Mouse (Mus musculus) forebrain, embryonic 10.5 days (tissue): Measurements from ENCODE around the gene Umod. TPM values are rescaled to one million over a fixed set of nuclear protein-coding genes. Genes with fewer than 3 reads are reported as not detected.
A peak's percentile ranks its signal among the peaks of the same experiment; 100 is the strongest.

Experiments used
- DNase-seq: peaks from one replicate; pipeline ENCODE4 v3.0.0-alpha.2; 2017; ENCODE audit warnings: low spot score; ENCODE audit errors: extremely low spot score
- H3K27ac ChIP-seq: fragments of 300-500 bp; sonication (generic); 2 replicates; pipeline ENCODE4 v1.5.1; 2016; ENCODE audit warnings: mild to moderate bottlenecking
- H3K27me3 ChIP-seq: fragments of 300-500 bp; sonication (generic); 2 replicates; pipeline ENCODE4 v1.6.1; 2016; ENCODE audit warnings: mild to moderate bottlenecking; ENCODE audit not compliant: poor library complexity, severe bottlenecking
- H3K36me3 ChIP-seq: fragments of 300-500 bp; sonication (generic); replicated peaks from 2 replicates; pipeline ENCODE4 v1.6.1; 2016; ENCODE audit warnings: mild to moderate bottlenecking, moderate library complexity
- H3K4me1 ChIP-seq: fragments of 300-500 bp; sonication (generic); 2 replicates; pipeline ENCODE4 v1.6.1; 2016
- H3K4me3 ChIP-seq: fragments of 300-500 bp; sonication (generic); 2 replicates; pipeline ENCODE4 v1.5.1; 2016; ENCODE audit warnings: mild to moderate bottlenecking, moderate library complexity
- H3K9me3 ChIP-seq: fragments of 300-500 bp; sonication (generic); 2 replicates; pipeline ENCODE4 v1.6.1; 2016; ENCODE audit warnings: mild to moderate bottlenecking, moderate library complexity
- WGBS: fragments of 180-500 bp; shearing (Covaris S2); methylation state at CpG from one replicate; pipeline ENCODE4 v1.1.7; 2016; 5-methylcytosine and 5-hydroxymethylcytosine counted together
- polyA plus RNA-seq: library from polyadenylated mRNA; unstranded; fragments of >200 nt; fragmentation: Nextera tagmentation; extraction: Ambion mirVana; gene quantifications from 2 replicates; pipeline ENCODE4 v1.2.1, GENCODE M21; 2016

Umod gene
- polyA plus RNA-seq, 1 experiment from 2014 or later = not detected

DNA sequence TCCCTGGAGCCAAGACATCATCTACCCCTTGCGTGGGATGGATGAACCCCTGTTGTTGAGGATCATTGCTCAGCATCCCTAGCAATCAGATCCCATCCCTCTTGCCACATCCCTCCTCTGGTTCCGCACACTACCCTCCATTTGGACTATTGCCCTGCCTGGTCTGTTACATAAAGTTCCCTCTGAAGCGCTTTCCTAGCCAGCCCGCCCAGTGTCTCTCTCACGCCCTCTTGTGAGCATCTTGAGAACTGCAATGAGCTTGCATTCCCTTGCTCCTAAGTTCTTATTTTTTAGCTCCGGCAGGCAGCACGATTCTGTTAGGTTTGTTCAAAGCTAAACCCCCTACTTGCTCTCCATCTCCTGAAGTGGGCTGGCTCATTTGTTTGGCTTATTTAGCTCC is 34.0 kb upstream of the Umod start:
- no peaks in the 10 kb centered on the region for H3K4me1 ChIP-seq
- 39% methylated on average over 7 of the region's 7 CpGs for WGBS

DNA sequence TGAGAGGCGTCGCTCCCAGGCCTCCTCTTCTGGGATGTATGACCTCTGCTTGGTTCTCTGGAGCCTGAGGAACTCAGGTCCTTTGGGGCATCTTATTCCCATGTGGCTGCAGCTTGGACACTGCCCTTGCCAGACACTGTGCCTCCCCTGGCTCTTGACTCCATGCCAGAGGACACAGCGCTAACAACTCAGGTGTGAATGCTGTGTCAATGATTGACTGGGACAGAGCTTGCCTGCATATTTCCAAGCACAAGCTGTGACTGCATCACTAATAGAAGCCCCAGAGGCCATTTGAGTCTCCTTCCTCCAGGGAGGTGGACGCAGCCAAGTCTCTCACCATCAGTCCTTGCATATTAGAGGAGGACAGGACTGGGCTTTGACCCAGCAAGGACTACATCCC is 32.1 kb upstream of the Umod start:
- WGBS = 91% methylated on average over 4 of the region's 4 CpGs
- H3K27ac ChIP-seq = no peak overlapping the region
- no peaks in the 10 kb centered on the region for H3K36me3 ChIP-seq
- no peak for DNase-seq
- no peaks in the 10 kb centered on the region for H3K4me1 ChIP-seq
- no peak overlapping the region for H3K4me3 ChIP-seq
- no peaks in the 10 kb centered on the region for H3K27me3 ChIP-seq
- H3K9me3 ChIP-seq = no peaks in the 10 kb centered on the region

More for the DNA sequence above, 34.0 kb upstream of the Umod start:
- Histone ChIP-seq H3K4me3 (no peak overlapping the region), H3K27ac (no peak overlapping the region), H3K9me3 (no peaks in the 10 kb centered on the region), H3K36me3 (no peaks in the 10 kb centered on the region), H3K27me3 (no peaks in the 10 kb centered on the region)
- peak; percentile 47 for DNase-seq

DNA sequence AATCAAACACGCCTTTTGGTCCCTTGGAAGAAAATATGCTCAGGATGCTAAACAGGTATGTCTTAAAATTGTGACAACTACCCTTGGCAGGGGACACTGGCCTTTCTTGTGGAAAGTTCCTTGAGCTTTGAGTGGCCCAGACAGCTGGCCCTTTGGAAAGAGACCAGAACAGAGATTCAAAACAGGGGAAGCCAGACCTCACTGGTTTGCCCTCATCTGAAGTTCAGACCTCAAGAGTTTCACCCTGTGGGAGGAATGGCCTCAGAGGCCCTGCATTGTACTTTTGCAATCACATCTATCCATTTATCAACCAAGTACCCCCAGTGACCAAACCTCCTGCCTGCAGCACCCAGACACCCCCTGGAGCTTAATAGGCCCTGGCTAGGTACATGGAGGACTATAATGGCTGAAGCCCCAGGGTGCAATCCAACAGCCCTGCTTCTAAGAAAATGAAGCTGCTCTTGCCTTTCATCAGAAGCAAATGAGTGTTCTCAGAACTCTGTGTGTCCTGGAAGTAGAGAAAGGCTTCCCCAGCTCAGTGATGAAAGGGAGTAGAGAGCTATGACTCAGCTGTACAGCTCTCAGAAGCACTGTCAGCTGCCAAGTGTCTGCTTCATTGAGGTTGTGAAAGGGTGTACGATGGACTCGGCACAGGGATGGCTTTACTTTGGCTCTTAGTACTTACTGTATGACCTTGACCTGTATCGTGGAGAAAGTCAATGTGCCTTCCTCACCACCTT is 11.1 kb upstream of the Umod start:
- 92% methylated on average over 4 of the region's 4 CpGs for WGBS
- Histone ChIP-seq H3K27ac (no peak overlapping the region), H3K36me3 (no peaks in the 10 kb centered on the region)

DNA sequence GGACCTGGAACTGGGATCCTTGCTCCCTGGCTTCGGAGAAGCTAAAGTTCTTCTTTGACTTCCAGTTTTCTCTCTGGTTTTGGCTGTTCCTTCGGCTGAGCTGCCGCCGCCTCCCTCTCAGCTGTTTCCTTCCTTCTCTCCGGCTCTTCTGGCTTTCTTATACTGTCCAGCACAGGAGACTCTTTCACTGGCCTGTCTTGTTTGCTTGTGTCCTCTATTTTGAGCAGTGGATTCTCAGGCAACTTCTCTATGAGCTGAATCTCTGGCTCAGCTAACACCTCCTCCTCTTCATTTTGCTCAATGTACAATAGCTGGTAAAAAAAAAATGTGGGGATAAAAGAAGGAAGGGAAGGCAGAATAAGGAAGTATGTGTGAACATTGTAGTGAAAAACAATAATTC is 7.6 kb upstream of the Umod start:
- H3K27me3 ChIP-seq = no peaks in the 10 kb centered on the region
- H3K4me1 ChIP-seq = no peaks in the 10 kb centered on the region
- 92% methylated on average over 5 of the region's 5 CpGs for WGBS
- DNase-seq = no peak
- no peak overlapping the region for H3K27ac ChIP-seq
- no peak overlapping the region for H3K4me3 ChIP-seq
- H3K9me3 ChIP-seq = no peaks in the 10 kb centered on the region
- H3K36me3 ChIP-seq = no peaks in the 10 kb centered on the region

More for the DNA sequence above, 11.1 kb upstream of the Umod start:
- Histone ChIP-seq H3K4me1 (no peaks in the 10 kb centered on the region), H3K27me3 (no peaks in the 10 kb centered on the region), H3K9me3 (no peaks in the 10 kb centered on the region), H3K4me3 (no peak overlapping the region)
- DNase-seq = no peak

DNA sequence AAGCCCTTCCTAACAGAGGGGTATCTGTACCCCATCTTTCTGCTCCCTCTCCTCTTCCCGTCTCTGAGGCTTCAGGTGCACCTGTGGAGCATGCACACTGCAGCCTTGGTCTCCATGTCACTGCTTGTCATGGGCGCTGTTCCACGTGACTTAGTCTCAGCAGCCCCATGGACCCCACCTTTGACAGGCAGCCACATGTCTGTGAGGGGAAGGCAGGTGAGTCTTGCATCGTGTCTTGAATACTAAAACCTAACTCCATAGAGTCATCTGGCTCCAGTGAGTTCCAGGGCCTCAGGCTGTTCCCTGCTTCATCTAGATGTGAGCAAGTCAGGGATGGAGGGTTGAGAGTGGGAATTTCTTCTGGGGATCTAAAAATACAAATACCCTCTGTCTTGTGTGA is 5.1 kb upstream of the Umod start:
- no peaks in the 10 kb centered on the region for H3K27me3 ChIP-seq
- no peaks in the 10 kb centered on the region for H3K36me3 ChIP-seq
- no peaks in the 10 kb centered on the region for H3K9me3 ChIP-seq
- 92% methylated on average over 4 of the region's 4 CpGs for WGBS
- no peaks in the 10 kb centered on the region for H3K4me1 ChIP-seq
- DNase-seq = no peak
- H3K27ac ChIP-seq = no peak overlapping the region
- no peak overlapping the region for H3K4me3 ChIP-seq

DNA sequence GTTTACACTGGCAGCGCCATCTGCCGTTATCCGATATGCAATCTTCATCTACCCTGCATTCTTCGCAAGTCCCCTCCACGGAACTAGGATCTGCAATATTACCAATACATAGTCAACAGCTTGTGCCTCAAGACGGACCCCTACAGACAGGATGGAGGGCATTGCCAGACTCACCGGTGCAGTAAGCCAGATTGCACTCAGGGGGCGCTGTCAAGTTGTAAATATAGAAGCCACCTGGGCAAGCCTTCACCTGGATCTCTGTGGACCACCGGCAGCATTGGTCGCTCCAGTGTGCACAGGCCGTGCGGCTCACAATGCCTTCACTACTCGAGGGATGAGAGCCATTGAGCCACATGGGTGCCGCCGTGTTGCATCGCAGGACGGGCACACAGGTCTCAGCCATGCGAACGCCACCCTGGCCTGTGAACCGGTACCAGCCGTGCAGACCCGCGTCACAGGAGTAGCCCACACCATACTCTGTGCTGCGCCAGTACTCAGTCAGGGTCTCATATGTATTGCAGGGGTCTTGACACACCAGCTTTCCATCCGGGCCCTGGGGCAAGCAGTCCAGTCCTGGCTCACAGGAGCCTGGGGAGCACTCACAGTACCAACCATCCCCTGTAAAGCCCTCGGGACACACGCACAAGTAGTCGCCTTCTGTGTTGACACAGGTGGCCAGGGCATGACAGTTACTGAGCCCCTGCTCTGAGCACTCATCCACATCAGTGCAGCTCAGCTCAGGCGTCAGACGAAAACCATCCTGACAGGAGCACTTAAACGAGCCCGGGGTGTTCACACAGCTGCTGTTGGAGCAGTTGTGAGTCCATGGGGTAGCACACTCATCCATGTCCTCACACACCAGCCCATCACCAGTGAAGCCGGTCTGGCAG is 2.3 kb downstream of the Umod start:
- no peak for DNase-seq
- Histone ChIP-seq H3K4me1 (no peaks in the 10 kb centered on the region), H3K27ac (no peak overlapping the region), H3K9me3 (no peaks in the 10 kb centered on the region), H3K27me3 (no peaks in the 10 kb centered on the region), H3K4me3 (no peak overlapping the region), H3K36me3 (no peaks in the 10 kb centered on the region)
- 81% methylated on average over 33 of the region's 33 CpGs for WGBS

DNA sequence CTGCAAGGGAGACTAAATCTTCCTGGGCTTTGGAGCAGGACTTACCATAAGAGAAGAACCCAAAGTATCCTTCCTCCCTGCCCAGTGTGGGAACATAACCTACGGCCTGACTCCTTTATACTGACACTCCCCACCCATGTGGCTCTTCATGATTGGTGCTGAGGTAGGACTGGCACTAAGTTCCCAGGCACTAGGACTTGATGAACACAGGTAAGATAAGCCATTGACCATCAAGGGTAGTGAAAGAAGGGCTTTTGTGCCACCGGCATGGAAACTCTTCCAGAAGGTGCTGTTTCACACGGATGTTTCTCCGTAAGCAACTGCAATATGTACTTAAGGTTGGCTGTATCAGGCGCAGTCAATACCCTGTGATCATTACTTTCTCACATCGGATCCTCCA is 19.9 kb downstream of the Umod start, which contains the start of gene Gp2:
Gp2 (minus strand) TSS at position 101 of the 400 bp plus-strand sequence.
- H3K27ac ChIP-seq = no peak within 1 kb of the TSS
- 92% methylated on average over 6 of the region's 6 CpGs for WGBS

DNA sequence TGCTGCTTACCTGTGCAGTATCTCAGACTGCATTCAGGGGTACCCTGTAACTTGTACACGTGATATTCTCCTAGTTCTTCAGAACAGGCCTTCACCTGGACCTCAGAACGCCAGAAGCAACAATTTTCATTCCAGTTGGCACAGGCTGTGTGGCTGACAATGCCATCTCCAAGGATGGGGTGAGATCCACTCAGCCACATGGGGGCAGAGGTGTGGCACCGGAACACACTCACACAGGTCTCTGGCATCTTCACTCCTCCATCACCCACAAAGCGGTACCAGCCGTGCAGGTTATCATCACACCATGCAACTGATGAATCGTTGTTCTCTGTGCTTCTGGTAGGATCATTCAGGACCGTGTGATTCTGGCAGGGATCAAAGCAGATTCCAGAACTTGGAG is 24.9 kb downstream of the Umod start:
- no peaks in the 10 kb centered on the region for H3K9me3 ChIP-seq
- peaks cover 10% of the 10 kb centered on the region for H3K4me1 ChIP-seq
- WGBS = 86% methylated on average over 7 of the region's 7 CpGs
- H3K27me3 ChIP-seq = no peaks in the 10 kb centered on the region
- H3K27ac ChIP-seq = no peak overlapping the region
- DNase-seq = no peak
- H3K36me3 ChIP-seq = no peaks in the 10 kb centered on the region
- H3K4me3 ChIP-seq = no peak overlapping the region

More for the DNA sequence above, 19.9 kb downstream of the Umod start, which contains the start of gene Gp2:
- no peak for DNase-seq
- Histone ChIP-seq H3K27me3 (no peaks in the 10 kb centered on the region), H3K4me1 (peaks cover 15% of the 10 kb centered on the region), H3K4me3 (no peak within 1 kb of the TSS), H3K36me3 (no peaks in the 10 kb centered on the region), H3K9me3 (no peaks in the 10 kb centered on the region)

DNA sequence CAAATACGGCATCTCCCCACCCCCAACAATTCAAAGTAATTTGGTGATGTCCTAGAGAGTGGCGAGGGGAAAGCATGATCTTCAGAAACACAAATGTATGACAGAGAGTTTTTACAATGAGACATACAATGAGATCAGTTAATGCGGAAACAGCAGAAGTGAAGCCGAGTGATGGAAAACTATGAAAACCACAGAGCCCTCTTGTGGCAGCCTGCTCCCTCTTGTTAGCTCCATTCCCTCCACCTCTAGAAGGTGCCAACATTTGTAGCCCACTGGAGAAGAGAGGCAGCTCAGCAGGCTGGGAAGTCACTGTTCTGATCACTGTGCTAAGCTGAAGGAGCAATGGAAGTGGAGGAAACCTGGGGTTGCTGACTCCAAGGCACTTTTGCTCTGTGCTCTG is 35.2 kb downstream of the Umod start:
- Histone ChIP-seq H3K36me3 (no peaks in the 10 kb centered on the region), H3K4me1 (no peaks in the 10 kb centered on the region), H3K27me3 (no peaks in the 10 kb centered on the region), H3K9me3 (no peaks in the 10 kb centered on the region), H3K27ac (no peak overlapping the region), H3K4me3 (no peak overlapping the region)
- DNase-seq = no peak
- 75% methylated on average over 4 of the region's 4 CpGs for WGBS

DNA sequence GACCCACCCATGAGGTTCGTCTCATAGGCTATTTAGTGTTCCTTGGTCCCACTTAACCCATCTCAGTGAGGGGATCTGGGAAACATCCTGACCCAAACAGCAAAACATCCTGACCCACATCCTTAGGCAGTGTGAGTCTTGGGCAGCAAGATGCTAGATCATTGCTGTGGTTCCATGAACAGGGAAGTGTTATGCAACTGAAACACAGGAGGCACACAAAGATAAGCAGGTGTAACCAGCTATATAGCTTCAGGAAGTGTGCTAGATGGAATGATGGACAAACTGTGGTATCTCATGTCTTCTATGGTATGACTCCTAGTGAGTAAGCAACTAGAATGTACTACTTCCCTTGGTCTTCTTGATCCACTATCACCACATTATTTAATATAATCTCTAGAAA is 37.1 kb downstream of the Umod start:
- Histone ChIP-seq H3K27ac (no peak overlapping the region), H3K27me3 (no peaks in the 10 kb centered on the region), H3K36me3 (no peaks in the 10 kb centered on the region), H3K4me3 (no peak overlapping the region), H3K4me1 (no peaks in the 10 kb centered on the region), H3K9me3 (no peaks in the 10 kb centered on the region)
- no peak for DNase-seq
- 73% methylated on average over 1 of the region's 1 CpGs for WGBS

DNA sequence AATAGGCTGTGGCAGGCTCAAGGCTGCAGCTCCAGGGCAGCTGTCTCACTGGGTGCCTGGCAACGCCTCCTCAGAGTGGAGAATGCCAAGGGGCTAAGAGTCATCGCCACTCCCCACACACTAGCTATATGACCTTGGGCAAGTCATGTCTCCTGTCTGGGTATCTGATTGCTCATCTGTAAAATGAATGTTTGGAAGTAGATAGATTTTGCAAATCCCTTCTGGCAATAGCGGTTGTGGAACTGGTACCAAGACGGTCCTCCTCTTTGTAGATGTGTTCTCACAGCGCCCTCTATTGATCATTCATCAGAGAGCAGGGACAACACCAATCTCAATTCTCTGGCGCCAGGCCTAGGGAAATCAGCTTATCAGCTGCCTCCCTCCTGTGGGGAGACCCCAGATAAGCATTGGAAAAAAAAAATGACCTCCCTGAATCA is 51.9 kb downstream of the Umod start:
- Histone ChIP-seq H3K4me3 (no peak overlapping the region), H3K9me3 (no peaks in the 10 kb centered on the region), H3K27ac (no peak overlapping the region), H3K27me3 (no peaks in the 10 kb centered on the region), H3K36me3 (no peaks in the 10 kb centered on the region), H3K4me1 (no peaks in the 10 kb centered on the region)
- WGBS = 17% methylated on average over 6 of the region's 6 CpGs
- peak; percentile 59 for DNase-seq

DNA sequence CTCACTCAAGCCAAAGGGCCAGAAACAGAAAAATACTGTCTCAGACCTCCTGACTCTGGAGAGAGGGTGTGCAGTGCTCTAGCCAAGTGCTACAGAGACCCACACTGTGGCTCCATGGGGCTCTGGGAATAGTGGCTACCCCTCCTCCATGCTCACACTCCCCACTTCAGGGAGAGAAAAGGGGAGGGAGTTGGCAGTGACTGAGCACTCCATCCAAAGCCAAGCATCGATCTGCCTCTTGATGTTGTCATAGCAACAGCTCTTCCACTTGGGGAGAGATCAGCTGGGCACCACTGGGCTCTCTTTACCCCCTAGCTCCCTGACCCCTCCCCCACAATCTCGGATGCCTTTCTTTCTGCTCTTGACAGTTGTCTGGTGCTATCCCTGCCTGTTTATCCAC is 58.4 kb downstream of the Umod start:
- H3K4me3 ChIP-seq = no peak overlapping the region
- 14% methylated on average over 2 of the region's 2 CpGs for WGBS
- no peak for DNase-seq

DNA sequence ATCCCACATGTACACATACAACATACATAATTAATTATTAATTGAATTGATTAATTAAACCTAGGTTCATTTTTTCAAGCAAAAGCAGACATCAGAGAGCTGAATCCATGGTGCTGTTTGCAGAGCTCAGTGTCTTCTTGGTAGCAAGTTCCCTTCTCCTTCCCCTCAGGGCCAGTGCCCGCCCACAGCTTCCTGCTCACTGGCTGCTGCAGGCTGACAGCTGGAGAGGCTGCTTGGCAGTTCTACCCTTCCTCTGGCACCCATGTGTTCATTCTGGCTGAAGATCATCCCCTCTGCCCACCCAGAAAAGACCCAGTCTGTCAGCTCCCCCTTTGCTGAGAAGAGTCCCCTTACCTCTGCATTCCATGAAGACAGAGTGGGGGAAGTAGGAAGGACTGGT is 60.6 kb downstream of the Umod start:
- Histone ChIP-seq H3K27ac (no peak overlapping the region), H3K9me3 (no peaks in the 10 kb centered on the region), H3K27me3 (no peaks in the 10 kb centered on the region), H3K4me3 (no peak overlapping the region), H3K4me1 (peaks cover 8% of the 10 kb centered on the region), H3K36me3 (no peaks in the 10 kb centered on the region)
- WGBS = 79% methylated on average over 1 of the region's 1 CpGs
- DNase-seq = no peak

More for the DNA sequence above, 58.4 kb downstream of the Umod start:
- H3K4me1 ChIP-seq = peaks cover 8% of the 10 kb centered on the region
- no peaks in the 10 kb centered on the region for H3K36me3 ChIP-seq
- H3K27me3 ChIP-seq = no peaks in the 10 kb centered on the region
- H3K27ac ChIP-seq = no peak overlapping the region
- no peaks in the 10 kb centered on the region for H3K9me3 ChIP-seq
